Mouse (Mus musculus) liver, embryonic 16.5 days (tissue): Measurements from ENCODE around the gene Tmprss6. TPM values are rescaled to one million over a fixed set of nuclear protein-coding genes. Genes with fewer than 3 reads are reported as not detected.

Experiments used
- ATAC-seq: fragments of 200-750 bp; cut with Nextera tagmentation; 2 replicates; pipeline ENCODE4 v1.8.0; 2017; ENCODE audit warnings: low read depth, mild to moderate bottlenecking, moderate number of reproducible peaks, moderate library complexity
- H3K27ac ChIP-seq: fragments of 300-500 bp; sonication (generic); 2 replicates; pipeline ENCODE4 v1.5.1; 2014; ENCODE audit warnings: mild to moderate bottlenecking, low read length
- H3K27me3 ChIP-seq: fragments of 300-500 bp; sonication (generic); 2 replicates; pipeline ENCODE4 v1.6.1; 2014; ENCODE audit warnings: low read depth, low read length, mixed read lengths; ENCODE audit not compliant: control insufficient read depth, insufficient read depth
- H3K36me3 ChIP-seq: fragments of 300-500 bp; sonication (generic); 2 replicates; pipeline ENCODE4 v1.6.1; 2014; ENCODE audit warnings: mild to moderate bottlenecking; ENCODE audit not compliant: control insufficient read depth, insufficient read depth
- H3K4me1 ChIP-seq: fragments of 300-500 bp; sonication (generic); 2 replicates; pipeline ENCODE4 v1.6.1; 2014; ENCODE audit warnings: low read depth, low read length, mixed read lengths; ENCODE audit not compliant: control insufficient read depth
- H3K4me2 ChIP-seq: fragments of 300-500 bp; sonication (generic); 2 replicates; pipeline ENCODE4 v1.6.1; 2014; ENCODE audit warnings: low read depth, low read length, mixed read lengths
- H3K4me3 ChIP-seq: fragments of 300-500 bp; sonication (generic); 2 replicates; pipeline ENCODE4 v1.5.1; 2014; ENCODE audit warnings: low read depth, mild to moderate bottlenecking, low read length
- H3K9ac ChIP-seq: fragments of 300-500 bp; sonication (generic); 2 replicates; pipeline ENCODE4 v1.6.1; 2014; ENCODE audit warnings: low read depth, low read length
- H3K9me3 ChIP-seq: fragments of 300-500 bp; sonication (generic); replicated peaks from 2 replicates; pipeline ENCODE4 v1.6.1; 2016; ENCODE audit warnings: low read length; ENCODE audit not compliant: control insufficient read depth
- WGBS: fragments of 180-500 bp; shearing (Covaris S2); extraction: QIAGEN DNeasy Blood & Tissue Kit; methylation state at CpG from one replicate; pipeline ENCODE4 v1.1.7; 2014; ENCODE audit not compliant: insufficient replicate concordance; 5-methylcytosine and 5-hydroxymethylcytosine counted together
- polyA plus RNA-seq: library from polyadenylated mRNA; unstranded; fragments of >200 nt; fragmentation: Nextera tagmentation; extraction: Ambion mirVana; gene quantifications from 2 replicates; pipeline ENCODE4 v1.2.1, GENCODE M21; 2015

The Tmprss6 gene
- polyA plus RNA-seq, 1 experiment from 2014 or later, result 33.7 TPM

DNA sequence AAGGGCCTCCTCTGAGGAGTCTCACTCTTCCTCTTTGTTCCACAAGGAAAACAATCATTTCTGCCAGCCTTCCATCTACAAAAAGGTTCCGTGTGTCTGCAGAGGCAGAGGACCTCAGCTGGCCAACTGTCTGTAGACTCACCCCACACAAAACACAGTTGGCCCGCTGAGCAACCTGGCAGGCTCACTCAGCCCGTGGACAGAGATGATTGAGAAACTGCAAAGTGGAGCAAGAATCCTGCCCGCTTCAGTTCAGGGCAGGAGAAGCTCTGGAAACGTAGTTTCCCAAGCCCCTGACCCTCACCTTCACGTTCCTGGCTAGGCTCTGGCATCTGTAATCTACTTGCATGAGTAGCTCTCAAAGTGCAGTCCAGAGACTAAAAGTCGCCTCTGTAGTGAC lies 21.3 kb downstream of the Tmprss6 start:
- ATAC-seq, result no peak

DNA sequence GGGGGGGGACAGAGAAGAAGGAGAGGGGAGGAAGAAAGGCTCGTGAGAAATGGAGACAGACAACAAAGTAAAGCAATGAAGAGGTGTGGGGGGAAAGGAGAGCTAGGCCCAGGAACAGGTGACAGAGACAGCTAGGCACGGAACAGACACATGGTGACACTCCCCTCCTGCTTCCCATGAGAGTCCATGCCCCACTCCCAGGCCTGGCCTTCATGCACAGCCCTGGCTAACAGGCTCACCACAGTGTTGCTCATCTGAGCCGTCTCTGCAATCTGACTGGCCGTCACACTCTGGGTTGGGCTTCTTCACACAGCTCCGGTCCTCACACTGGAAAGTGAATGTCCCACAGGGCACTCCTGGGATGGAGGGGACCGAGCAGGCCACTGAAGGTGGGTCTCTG lies 24.6 kb downstream of the Tmprss6 start:
- H3K27me3 ChIP-seq, result no peaks in the 10 kb centered on the region
- peaks cover 11% of the 10 kb centered on the region for H3K4me1 ChIP-seq
- no peak overlapping the region for H3K4me3 ChIP-seq
- no peak overlapping the region for H3K4me2 ChIP-seq
- no peaks in the 10 kb centered on the region for H3K36me3 ChIP-seq
- ATAC-seq, result no peak
- H3K9ac ChIP-seq, result no peak overlapping the region
- H3K9me3 ChIP-seq, result no peaks in the 10 kb centered on the region
- H3K27ac ChIP-seq, result no peak overlapping the region
- 51% methylated on average over 6 of the region's 6 CpGs for WGBS

More for the DNA sequence above, 21.3 kb downstream of the Tmprss6 start:
- Histone ChIP-seq H3K27ac (no peak overlapping the region), H3K27me3 (no peaks in the 10 kb centered on the region), H3K4me3 (no peak overlapping the region), H3K4me2 (no peak overlapping the region), H3K4me1 (peaks cover 27% of the 10 kb centered on the region), H3K36me3 (no peaks in the 10 kb centered on the region), H3K9ac (no peak overlapping the region), H3K9me3 (no peaks in the 10 kb centered on the region)
- 49% methylated on average over 7 of the region's 7 CpGs for WGBS

DNA sequence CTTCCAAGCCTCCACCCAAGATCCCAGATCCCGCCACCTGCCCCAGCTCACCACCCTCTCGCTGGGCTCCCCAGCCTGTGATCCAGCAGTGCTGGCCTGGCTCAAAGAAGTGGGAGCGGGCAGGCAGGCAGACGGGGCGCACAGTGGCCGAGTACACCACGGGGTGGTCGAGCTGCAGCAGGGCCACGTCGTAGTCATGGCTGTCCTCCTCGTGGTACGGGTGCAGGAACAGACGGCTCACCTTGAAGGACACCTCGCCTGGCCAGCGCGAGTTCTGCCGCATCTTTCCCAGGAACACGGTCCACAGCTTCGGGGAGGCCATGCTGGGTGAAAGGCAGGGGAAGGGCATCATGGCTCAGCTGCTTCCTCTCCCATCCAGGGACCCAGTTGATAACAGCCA lies 26.2 kb downstream of the Tmprss6 start:
- WGBS, result 74% methylated on average over 19 of the region's 19 CpGs
- Histone ChIP-seq H3K9me3 (no peaks in the 10 kb centered on the region), H3K27me3 (peaks cover 7% of the 10 kb centered on the region), H3K36me3 (no peaks in the 10 kb centered on the region), H3K4me2 (no peak overlapping the region), H3K27ac (no peak overlapping the region), H3K4me3 (no peak overlapping the region), H3K4me1 (peaks cover 2% of the 10 kb centered on the region; the same call in 1 of the 2 replicates), H3K9ac (no peak overlapping the region)
- ATAC-seq, result no peak

DNA sequence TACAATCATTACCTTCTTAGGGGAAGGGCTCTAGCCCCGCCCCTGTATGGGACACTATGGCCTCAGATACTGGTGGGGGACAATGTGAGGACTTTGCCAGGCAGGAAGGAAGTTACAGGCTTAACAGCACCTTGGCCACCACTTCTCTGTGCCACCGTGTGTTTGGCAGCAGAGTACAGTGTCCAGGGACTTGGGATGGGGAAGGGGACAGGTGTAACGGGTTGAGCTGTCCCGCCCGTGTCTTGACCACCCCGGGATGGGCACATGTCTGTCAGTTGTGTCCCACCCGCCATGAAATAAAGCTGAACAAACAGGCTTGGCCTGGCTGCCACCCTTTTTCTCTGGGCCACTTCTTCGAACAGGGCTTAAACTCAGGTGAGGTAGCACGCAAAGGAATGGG lies 29.5 kb downstream of the Tmprss6 start:
- ATAC-seq, result no peak
- WGBS, result 55% methylated on average over 9 of the region's 9 CpGs
- H3K9me3 ChIP-seq, result no peaks in the 10 kb centered on the region

DNA sequence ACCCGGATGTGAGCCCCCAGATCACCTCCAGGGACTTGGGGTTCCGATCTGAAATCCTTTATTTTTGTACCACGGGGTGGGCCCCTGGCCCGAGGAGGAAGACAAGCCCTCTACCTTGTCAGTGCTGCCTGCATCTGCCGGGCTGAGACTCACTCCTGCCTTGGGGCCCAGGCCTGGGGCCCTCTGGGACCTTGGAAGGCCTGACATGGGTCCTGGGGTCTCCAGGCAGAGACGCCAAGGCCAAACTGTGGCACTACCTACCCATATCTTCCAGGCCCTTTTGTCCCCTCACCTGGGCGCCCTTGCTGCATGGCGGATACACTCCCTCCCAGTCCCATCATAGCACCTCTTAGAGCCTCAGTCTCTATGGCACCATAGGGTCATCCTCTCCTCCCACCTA lies 29.9 kb downstream of the Tmprss6 start:
- ATAC-seq, result no peak
- 55% methylated on average over 8 of the region's 8 CpGs for WGBS
- Histone ChIP-seq H3K27me3 (peaks cover 21% of the 10 kb centered on the region), H3K4me3 (no peak overlapping the region), H3K9me3 (no peaks in the 10 kb centered on the region), H3K27ac (no peak overlapping the region), H3K4me1 (peaks cover 5% of the 10 kb centered on the region; the same call in 1 of the 2 replicates), H3K9ac (no peak overlapping the region), H3K36me3 (no peaks in the 10 kb centered on the region), H3K4me2 (no peak overlapping the region)

More for the DNA sequence above, 29.5 kb downstream of the Tmprss6 start:
- Histone ChIP-seq H3K4me2 (no peak overlapping the region), H3K27ac (no peak overlapping the region), H3K27me3 (peaks cover 21% of the 10 kb centered on the region), H3K4me1 (peaks cover 5% of the 10 kb centered on the region; the same call in 1 of the 2 replicates), H3K36me3 (no peaks in the 10 kb centered on the region), H3K9ac (no peak overlapping the region), H3K4me3 (no peak overlapping the region)

DNA sequence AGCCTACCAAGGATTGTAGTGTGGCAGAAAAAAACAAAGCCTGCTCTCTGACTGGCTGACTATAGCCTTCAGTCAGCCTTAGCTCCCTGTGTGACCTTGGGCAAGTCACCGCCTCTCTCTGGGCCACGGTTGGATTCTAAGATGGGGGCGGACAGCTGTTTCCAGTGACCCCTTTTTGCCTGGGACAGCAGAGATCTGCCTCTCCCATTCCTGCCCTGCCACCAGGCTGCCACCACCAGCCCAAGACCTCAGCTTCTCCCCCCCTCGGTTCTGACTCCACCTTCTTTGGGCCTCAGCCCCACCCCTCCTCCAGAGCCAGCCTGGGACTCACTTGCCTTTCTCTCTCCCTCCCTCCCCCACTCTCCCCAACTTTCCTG lies 30.4 kb downstream of the Tmprss6 start:
- Histone ChIP-seq H3K4me2 (no peak overlapping the region), H3K9me3 (no peaks in the 10 kb centered on the region), H3K9ac (no peak overlapping the region), H3K27me3 (peaks cover 21% of the 10 kb centered on the region), H3K27ac (no peak overlapping the region), H3K36me3 (no peaks in the 10 kb centered on the region), H3K4me1 (peaks cover 5% of the 10 kb centered on the region; the same call in 1 of the 2 replicates), H3K4me3 (no peak overlapping the region)
- no peak for ATAC-seq
- 46% methylated on average over 4 of the region's 4 CpGs for WGBS

DNA sequence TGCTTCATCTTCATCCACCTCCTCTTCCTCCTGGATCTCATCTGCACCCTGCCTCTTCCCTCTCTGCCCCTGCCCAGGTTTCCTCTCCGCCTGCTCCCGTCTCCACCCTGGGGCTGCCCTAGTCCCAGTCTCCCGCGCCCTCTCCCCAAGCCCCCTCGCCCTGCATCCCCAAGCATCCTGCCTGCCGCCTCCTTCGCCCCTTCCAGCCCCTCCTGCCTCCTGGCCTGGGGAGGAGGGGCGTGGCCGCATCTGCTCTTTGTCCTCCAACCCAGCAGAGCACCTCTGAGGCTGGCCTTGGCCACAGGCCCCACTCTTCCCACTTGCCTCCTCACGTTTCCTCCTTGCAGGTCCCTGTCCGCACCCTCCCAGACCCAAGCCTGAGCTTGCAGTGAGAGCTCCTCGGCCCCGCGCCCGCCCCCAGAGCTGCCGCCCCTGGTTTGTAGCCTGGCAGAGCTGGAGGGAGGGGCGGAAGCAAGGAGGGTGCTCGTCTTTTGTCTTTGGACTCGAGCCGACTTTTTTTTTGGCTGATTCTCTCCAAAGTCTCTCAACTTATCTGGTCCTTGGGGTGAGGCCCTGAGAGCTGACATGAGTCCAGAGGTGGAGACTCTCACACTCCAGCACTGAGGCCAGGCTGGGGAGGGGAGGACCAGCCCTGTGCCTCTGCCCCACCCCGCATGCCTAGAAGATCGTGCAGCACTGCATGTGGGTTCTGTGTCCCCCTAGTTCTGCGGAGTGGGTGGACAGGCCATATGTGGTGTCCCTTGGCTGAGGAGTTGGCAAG lies 31.0 kb downstream of the Tmprss6 start:
- no peak overlapping the region for H3K9ac ChIP-seq
- WGBS, result 38% methylated on average over 23 of the region's 23 CpGs
- H3K36me3 ChIP-seq, result no peaks in the 10 kb centered on the region
- H3K9me3 ChIP-seq, result no peaks in the 10 kb centered on the region
- peaks cover 5% of the 10 kb centered on the region; the same call in 1 of the 2 replicates for H3K4me1 ChIP-seq
- ATAC-seq, result 0 out of 2 replicates have a peak, but pooled peaks have one; percentile 6
- no peak overlapping the region for H3K27ac ChIP-seq
- peaks cover 21% of the 10 kb centered on the region for H3K27me3 ChIP-seq
- H3K4me2 ChIP-seq, result peak overlapping the region; percentile 13; the same call in 1 of the 2 replicates
- H3K4me3 ChIP-seq, result no peak overlapping the region

DNA sequence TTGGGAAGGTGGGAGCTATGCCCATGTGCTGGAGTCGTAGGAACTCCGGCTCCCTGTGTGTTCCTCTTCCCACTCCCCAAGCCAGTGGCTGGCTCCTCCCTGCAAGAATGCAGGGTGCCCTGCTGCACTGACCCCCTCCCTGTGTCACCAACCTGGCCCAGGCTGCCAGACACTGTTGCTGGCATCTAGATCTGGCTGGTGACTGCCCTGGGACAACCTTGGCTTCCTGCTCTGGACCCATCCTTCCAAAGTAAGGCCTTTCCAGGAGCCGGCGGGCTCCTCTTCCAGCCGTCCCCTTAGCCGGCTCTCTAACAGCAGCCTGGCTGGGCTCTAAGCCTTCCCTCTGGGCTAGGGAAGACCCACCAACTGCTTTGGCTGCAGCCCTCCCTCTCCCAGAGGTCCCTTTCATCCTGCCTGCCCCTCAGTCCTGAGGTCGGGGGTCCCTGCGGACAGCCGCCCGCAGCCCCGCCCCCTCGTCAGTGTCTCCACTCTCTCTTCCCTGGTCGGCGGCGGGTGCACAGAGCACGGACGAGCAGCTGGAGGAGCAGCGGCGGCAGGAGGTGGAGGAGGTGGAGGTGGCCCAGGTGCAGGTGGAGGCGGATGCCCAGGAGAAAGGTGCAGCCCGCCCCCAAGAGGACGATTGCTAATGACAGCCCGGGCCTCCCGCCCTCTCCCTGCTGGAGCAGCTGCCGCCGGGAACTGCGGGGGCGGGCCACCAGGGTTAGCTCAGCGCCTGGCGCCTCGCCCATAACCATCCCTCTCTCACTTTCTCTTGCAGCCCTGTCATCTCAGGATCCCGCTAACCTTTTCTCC lies 31.8 kb downstream of the Tmprss6 start:
- 20% methylated on average over 28 of the region's 32 CpGs for WGBS
- H3K36me3 ChIP-seq, result no peaks in the 10 kb centered on the region
- H3K9ac ChIP-seq, result no peak overlapping the region
- H3K27me3 ChIP-seq, result peaks cover 21% of the 10 kb centered on the region
- H3K27ac ChIP-seq, result no peak overlapping the region
- peaks cover 5% of the 10 kb centered on the region; the same call in 1 of the 2 replicates for H3K4me1 ChIP-seq
- no peaks in the 10 kb centered on the region for H3K9me3 ChIP-seq
- peak overlapping the region; percentile 29 for H3K4me2 ChIP-seq
- no peak overlapping the region for H3K4me3 ChIP-seq
- ATAC-seq, result peak; percentile 57

DNA sequence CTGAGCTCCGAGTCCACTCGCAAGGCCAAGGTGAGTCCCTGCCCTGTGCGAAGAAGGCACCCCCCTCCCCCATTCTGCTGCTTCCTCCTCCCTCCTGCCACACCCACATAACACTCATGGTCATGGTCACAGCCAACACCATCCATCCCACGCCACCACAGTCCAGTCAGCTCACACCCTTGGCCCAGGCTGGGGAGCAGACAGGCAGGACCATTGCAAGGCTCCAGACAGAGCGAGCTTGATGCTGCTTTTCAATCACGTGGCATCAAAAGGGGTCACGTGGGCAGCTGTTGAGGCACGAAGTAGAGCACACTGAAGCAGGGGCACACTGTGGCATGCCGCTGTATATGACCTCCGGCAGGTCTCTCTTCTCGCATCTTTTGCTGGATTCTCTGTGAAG lies 32.8 kb downstream of the Tmprss6 start:
- H3K4me1 ChIP-seq, result peaks cover 5% of the 10 kb centered on the region; the same call in 1 of the 2 replicates
- H3K4me2 ChIP-seq, result no peak overlapping the region
- peaks cover 21% of the 10 kb centered on the region for H3K27me3 ChIP-seq
- H3K9ac ChIP-seq, result no peak overlapping the region
- no peak for ATAC-seq
- H3K9me3 ChIP-seq, result no peaks in the 10 kb centered on the region
- H3K4me3 ChIP-seq, result no peak overlapping the region
- H3K36me3 ChIP-seq, result no peaks in the 10 kb centered on the region
- 72% methylated on average over 11 of the region's 11 CpGs for WGBS
- H3K27ac ChIP-seq, result no peak overlapping the region
